Mouse (Mus musculus) ovary, postnatal 10 days (tissue): ENCODE measurements at regions not wholly inside any gene's neighbourhood (a gene's known extent, or its start where the extent isn't known, plus 50 kb on each side); places are given as distances from the start of the nearest gene placed in this dataset.
"Not testable (repeated sequence)": the region's sequence is repeated elsewhere in the genome, so short reads cannot be mapped to it uniquely, and the experiment has no call there.

ENCODE experiments used
- DNase-seq: peaks from one replicate; pipeline ENCODE4 v3.0.0; 2022; ENCODE audit warnings: low spot score

GRCm38 (mm10) chr12:15565941-15566784, 250.6 kb downstream of the Trib2 start:
- DNase-seq, result no peak

- no peak for DNase-seq
Measured at GRCm38 (mm10) chr12:15562826-15563225, 253.9 kb downstream of the Trib2 start.

GRCm38 (mm10) chr12:15555471-15555870, 261.3 kb downstream of the Trib2 start:
- DNase-seq, result no peak

GRCm38 (mm10) chr12:15553681-15554007, 263.1 kb downstream of the Trib2 start:
- DNase-seq, result no peak

GRCm38 (mm10) chr12:15552979-15553680, 263.6 kb downstream of the Trib2 start:
- no peak for DNase-seq

GRCm38 (mm10) chr12:15552210-15552609, 264.5 kb downstream of the Trib2 start:
- DNase-seq, result no peak

GRCm38 (mm10) chr12:15551281-15551900, 265.3 kb downstream of the Trib2 start:
- no peak for DNase-seq

GRCm38 (mm10) chr12:15544351-15544750, 272.4 kb downstream of the Trib2 start:
- DNase-seq, result no peak

- no peak for DNase-seq
Measured at GRCm38 (mm10) chr12:15542486-15542885, 274.2 kb downstream of the Trib2 start.

- no peak for DNase-seq
Measured at GRCm38 (mm10) chr12:15536852-15537368, 279.8 kb downstream of the Trib2 start.

GRCm38 (mm10) chr12:15536247-15536646, 280.5 kb downstream of the Trib2 start:
- no peak for DNase-seq

- peak; percentile 52 for DNase-seq
Measured at GRCm38 (mm10) chr12:15535822-15536221, 280.9 kb downstream of the Trib2 start.

- no peak for DNase-seq
Measured at GRCm38 (mm10) chr12:15520783-15521407, 295.8 kb downstream of the Trib2 start.

GRCm38 (mm10) chr12:15511994-15512393, 304.7 kb downstream of the Trib2 start:
- no peak for DNase-seq

- DNase-seq, result no peak
Measured at GRCm38 (mm10) chr12:15507576-15507975, 309.1 kb downstream of the Trib2 start.

- no peak for DNase-seq
Measured at GRCm38 (mm10) chr12:15493640-15494039, 323.1 kb downstream of the Trib2 start.

GRCm38 (mm10) chr12:15472741-15473140, 344.0 kb downstream of the Trib2 start:
- DNase-seq, result no peak

GRCm38 (mm10) chr12:15459429-15459828, 357.3 kb downstream of the Trib2 start:
- no peak for DNase-seq

- DNase-seq, result not testable (repeated sequence)
Measured at GRCm38 (mm10) chr12:15456369-15456768, 360.4 kb downstream of the Trib2 start.

GRCm38 (mm10) chr12:15455744-15456143, 361.0 kb downstream of the Trib2 start:
- DNase-seq, result no peak

- DNase-seq, result no peak
Measured at GRCm38 (mm10) chr12:15449484-15449883, 367.2 kb downstream of the Trib2 start.

GRCm38 (mm10) chr12:15416180-15416766, 400.4 kb downstream of the Trib2 start:
- no peak for DNase-seq
